Mouse (Mus musculus): ENCODE measurements around the gene Smad9. TPM values are rescaled to one million over a fixed set of nuclear protein-coding genes. Genes with fewer than 3 reads are reported as not detected.
A peak's percentile ranks its signal among the peaks of the same experiment; 100 is the strongest.
"Not testable (repeated sequence)": the region's sequence is repeated elsewhere in the genome, so short reads cannot be mapped to it uniquely, and the experiment has no call there.

Gene Smad9
- total and polyA plus RNA-seq, 2 experiments, result 3.8 to 4.6 TPM

DNA sequence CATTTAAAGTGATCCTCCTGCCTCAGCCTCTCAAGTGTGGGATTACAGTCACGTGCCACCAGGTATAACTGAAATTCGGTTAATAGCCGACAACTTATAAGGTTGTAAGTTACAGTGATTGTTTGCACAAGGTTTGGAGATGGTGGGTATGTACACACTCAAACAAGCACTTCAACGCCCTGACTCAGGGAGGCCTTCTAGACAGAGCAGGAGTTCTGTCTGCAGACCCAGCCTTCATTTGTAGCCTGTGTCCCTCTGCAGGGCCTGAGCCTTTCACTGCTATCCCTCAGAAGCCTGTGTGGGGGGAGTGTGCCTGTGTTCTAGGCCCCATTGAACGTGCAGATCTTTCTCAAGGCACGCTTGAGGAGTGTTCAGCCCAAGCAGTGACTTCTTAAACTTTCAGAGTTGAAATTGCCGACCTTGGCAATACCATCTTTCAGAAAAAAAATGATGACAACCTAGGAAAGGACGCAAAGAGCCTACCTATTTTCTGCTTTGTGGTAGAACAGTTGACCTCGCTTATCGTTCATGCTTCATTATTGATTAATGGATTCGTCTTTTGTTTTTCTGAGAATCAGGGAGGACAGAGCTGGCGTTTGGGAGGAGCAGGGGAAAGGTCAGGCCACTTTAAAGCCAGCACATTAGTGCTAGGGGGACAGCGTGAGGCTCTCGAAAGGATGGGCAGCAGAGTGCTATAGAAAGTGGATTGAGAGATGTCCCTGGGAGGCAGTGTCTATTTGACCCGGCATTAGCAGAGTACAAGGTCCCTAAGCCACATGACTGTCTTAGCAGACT is 5.1 kb downstream of the Smad9 start:
- Histone ChIP-seq H3K4me1 (ENCODE audit: control insufficient read depth, insufficient read depth, low read length) (peaks cover 21% of the 10 kb centered on the region), H3K4me3 (ENCODE audit: insufficient read depth, low read depth, low read length) (no peak overlapping the region), H3K27me3 (ENCODE audit: control insufficient read depth, insufficient read depth, low read length) (no peaks in the 10 kb centered on the region), H3K79me2 (ENCODE audit: control insufficient read depth, insufficient read depth, low read length) (peaks cover 24% of the 10 kb centered on the region), H3K27ac (replicated peaks; ENCODE audit: insufficient read depth, low read depth, low read length) (peak overlapping the region; percentile 98), H3K9ac (ENCODE audit: low read depth, low read length) (peak overlapping the region; percentile 22), H3K36me3 (ENCODE audit: control insufficient read depth, insufficient read depth, low read length) (no peaks in the 10 kb centered on the region)
- DNase-seq (ENCODE audit: extremely low read depth, low read depth, low spot score), result peak; percentile 88
- 19% methylated on average over 15 of the region's 15 CpGs for WGBS
- TF ChIP-seq CTCF (IDR thresholded peaks at IDR 0.05; ENCODE audit: low read depth, low read length) (no peak), POLR2A (IDR thresholded peaks at IDR 0.05; ENCODE audit: extremely low read depth, insufficient read depth, low read length) (no peak)

DNA sequence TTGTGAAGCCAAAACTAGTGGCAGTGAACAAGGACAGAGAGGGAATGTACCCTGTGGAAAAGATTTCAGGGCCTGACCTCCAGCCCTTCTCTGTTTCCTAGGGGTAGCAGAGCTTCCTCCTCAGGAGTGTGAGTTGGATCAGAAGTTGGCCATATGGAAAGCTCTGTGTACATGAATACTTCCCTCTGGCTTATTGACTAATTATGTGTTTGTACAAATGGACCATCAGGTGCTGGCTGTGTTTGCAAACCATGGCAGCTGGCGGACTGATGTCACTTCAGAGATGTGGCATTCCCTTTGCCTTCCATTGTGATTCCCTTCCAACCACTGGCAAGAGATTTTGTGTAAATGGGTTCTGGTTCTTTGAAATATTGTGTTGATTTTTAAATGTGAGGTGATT is 5.9 kb downstream of the Smad9 start:
- 30% methylated on average over 1 of the region's 1 CpGs for WGBS
- Histone ChIP-seq H3K4me1 (ENCODE audit: control insufficient read depth, insufficient read depth, low read length) (peaks cover 23% of the 10 kb centered on the region), H3K79me2 (ENCODE audit: control insufficient read depth, insufficient read depth, low read length) (peaks cover 24% of the 10 kb centered on the region), H3K27me3 (ENCODE audit: control insufficient read depth, insufficient read depth, low read length) (no peaks in the 10 kb centered on the region), H3K27ac (replicated peaks; ENCODE audit: insufficient read depth, low read depth, low read length) (peak overlapping the region; percentile 74), H3K9ac (ENCODE audit: low read depth, low read length) (no peak overlapping the region), H3K4me3 (ENCODE audit: insufficient read depth, low read depth, low read length) (no peak overlapping the region), H3K36me3 (ENCODE audit: control insufficient read depth, insufficient read depth, low read length) (no peaks in the 10 kb centered on the region)
- TF ChIP-seq CTCF (IDR thresholded peaks at IDR 0.05; ENCODE audit: low read depth, low read length) (no peak), POLR2A (IDR thresholded peaks at IDR 0.05; ENCODE audit: extremely low read depth, insufficient read depth, low read length) (no peak)
- peak; percentile 63 for DNase-seq (ENCODE audit: extremely low read depth, low read depth, low spot score)

DNA sequence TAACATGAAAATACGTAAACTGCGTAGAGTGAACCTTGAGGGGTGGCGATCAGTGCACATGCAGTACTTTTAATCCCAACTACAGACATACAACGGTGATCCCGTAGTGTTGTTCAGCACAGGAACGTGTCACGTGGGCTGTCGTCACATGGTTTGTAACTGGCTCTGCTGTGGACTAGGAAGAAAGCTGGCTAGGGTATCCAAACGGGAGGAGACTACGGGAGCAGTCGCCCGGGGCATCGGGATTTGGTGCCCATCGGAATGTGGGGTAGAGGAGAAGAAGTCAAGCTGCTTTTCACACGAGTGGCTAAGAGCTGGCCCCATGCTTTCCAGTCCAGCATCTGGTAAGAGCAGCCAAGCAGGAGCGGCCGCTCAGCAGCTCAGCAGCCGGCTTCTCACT is 9.0 kb downstream of the Smad9 start:
- no peak overlapping the region for H3K9ac ChIP-seq (ENCODE audit: low read depth, low read length)

DNA sequence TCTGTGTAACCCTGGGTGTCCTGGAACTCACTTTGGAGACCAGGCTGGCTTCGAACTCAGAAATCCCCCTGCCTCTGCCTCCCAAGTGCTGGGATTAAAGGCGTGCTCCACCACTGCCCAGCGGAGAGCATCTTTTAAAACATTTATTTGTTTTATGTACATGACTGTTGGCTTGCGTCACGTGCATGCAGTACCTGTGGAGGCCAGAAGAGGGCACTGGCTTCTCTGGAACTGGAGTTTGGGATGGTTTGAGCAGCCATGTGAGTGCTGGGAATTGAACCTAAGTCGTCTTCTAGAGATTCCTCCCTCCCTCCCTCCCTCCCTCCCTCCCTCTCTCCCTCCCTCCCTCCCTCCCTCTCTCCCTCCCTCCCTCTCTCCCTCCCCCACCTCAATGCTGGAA is 10.1 kb downstream of the Smad9 start:
- not testable (repeated sequence) for H3K4me3 ChIP-seq (ENCODE audit: insufficient read depth, low read depth, low read length); H3K36me3 ChIP-seq (ENCODE audit: control insufficient read depth, insufficient read depth, low read length); H3K9ac ChIP-seq (ENCODE audit: low read depth, low read length); H3K27ac ChIP-seq (replicated peaks; ENCODE audit: insufficient read depth, low read depth, low read length); DNase-seq (ENCODE audit: extremely low read depth, low read depth, low spot score); H3K27me3 ChIP-seq (ENCODE audit: control insufficient read depth, insufficient read depth, low read length)
- peaks cover 20% of the 10 kb centered on the region; the same call in 1 of the 2 replicates for H3K79me2 ChIP-seq (ENCODE audit: control insufficient read depth, insufficient read depth, low read length)
- peaks cover 22% of the 10 kb centered on the region for H3K4me1 ChIP-seq (ENCODE audit: control insufficient read depth, insufficient read depth, low read length)
- WGBS, result 92% methylated on average over 6 of the region's 6 CpGs
- TF ChIP-seq CTCF (IDR thresholded peaks at IDR 0.05; ENCODE audit: low read depth, low read length), result peak; percentile 56

More for the DNA sequence above, 9.0 kb downstream of the Smad9 start:
- no peak for TF ChIP-seq POLR2A (IDR thresholded peaks at IDR 0.05; ENCODE audit: extremely low read depth, insufficient read depth, low read length)
- TF ChIP-seq CTCF (IDR thresholded peaks at IDR 0.05; ENCODE audit: low read depth, low read length), result no peak
- no peaks in the 10 kb centered on the region for H3K36me3 ChIP-seq (ENCODE audit: control insufficient read depth, insufficient read depth, low read length)
- H3K4me3 ChIP-seq (ENCODE audit: insufficient read depth, low read depth, low read length), result no peak overlapping the region
- H3K27ac ChIP-seq (replicated peaks; ENCODE audit: insufficient read depth, low read depth, low read length), result no peak overlapping the region
- peak; percentile 57 for DNase-seq (ENCODE audit: extremely low read depth, low read depth, low spot score)
- WGBS, result 85% methylated on average over 18 of the region's 18 CpGs
- H3K4me1 ChIP-seq (ENCODE audit: control insufficient read depth, insufficient read depth, low read length), result peaks cover 24% of the 10 kb centered on the region
- no peaks in the 10 kb centered on the region for H3K27me3 ChIP-seq (ENCODE audit: control insufficient read depth, insufficient read depth, low read length)
- H3K79me2 ChIP-seq (ENCODE audit: control insufficient read depth, insufficient read depth, low read length), result peaks cover 20% of the 10 kb centered on the region; the same call in 1 of the 2 replicates

DNA sequence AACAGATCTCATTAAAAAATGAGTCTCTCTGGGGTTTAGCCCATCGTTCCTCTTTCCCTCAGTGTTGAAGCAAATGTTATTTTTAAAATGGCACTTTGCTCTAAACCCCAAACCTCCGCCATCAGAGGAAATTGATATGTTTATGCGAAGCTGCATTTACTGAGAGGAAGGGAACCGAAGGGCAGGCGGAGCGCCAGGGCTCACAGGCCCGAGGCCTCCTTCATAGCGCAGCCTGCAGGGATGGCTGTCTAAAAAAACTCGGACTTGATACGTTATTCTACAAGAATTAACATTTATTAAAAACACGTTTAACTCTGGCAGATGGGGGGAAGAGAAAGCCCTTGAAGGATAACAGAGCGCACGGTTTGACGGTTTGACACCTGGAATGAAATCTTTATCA is 10.7 kb downstream of the Smad9 start:
- Histone ChIP-seq H3K4me3 (ENCODE audit: insufficient read depth, low read depth, low read length) (no peak overlapping the region), H3K4me1 (ENCODE audit: control insufficient read depth, insufficient read depth, low read length) (peaks cover 22% of the 10 kb centered on the region), H3K36me3 (ENCODE audit: control insufficient read depth, insufficient read depth, low read length) (no peaks in the 10 kb centered on the region), H3K9ac (ENCODE audit: low read depth, low read length) (no peak overlapping the region), H3K27ac (replicated peaks; ENCODE audit: insufficient read depth, low read depth, low read length) (peak overlapping the region; percentile 9; the same call in 1 of the 2 replicates), H3K27me3 (ENCODE audit: control insufficient read depth, insufficient read depth, low read length) (no peaks in the 10 kb centered on the region), H3K79me2 (ENCODE audit: control insufficient read depth, insufficient read depth, low read length) (peaks cover 20% of the 10 kb centered on the region; the same call in 1 of the 2 replicates)
- no peak for DNase-seq (ENCODE audit: extremely low read depth, low read depth, low spot score)
- TF ChIP-seq CTCF (IDR thresholded peaks at IDR 0.05; ENCODE audit: low read depth, low read length), result no peak
- no peak for TF ChIP-seq POLR2A (IDR thresholded peaks at IDR 0.05; ENCODE audit: extremely low read depth, insufficient read depth, low read length)
- WGBS, result 85% methylated on average over 14 of the region's 14 CpGs

DNA sequence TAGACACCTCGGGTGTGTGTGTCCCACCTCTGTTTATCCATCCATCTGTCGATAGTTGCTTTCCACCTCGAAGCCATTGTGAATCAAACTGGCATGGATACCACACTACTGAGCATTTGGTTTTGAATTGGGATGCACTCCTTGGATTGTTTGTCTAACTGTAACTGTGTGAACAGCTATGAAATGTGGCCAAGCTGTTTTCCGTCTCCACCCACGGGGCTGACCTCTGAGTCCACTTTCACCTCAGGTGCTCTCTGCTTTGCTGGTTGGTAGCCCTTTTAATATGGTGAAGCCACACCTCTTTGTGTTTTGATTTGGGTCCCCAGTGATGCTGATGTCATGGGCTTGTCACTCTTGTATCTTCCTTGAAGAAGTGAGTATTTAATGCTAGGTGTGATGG is 11.4 kb downstream of the Smad9 start:
- Histone ChIP-seq H3K4me1 (ENCODE audit: control insufficient read depth, insufficient read depth, low read length) (peaks cover 19% of the 10 kb centered on the region), H3K36me3 (ENCODE audit: control insufficient read depth, insufficient read depth, low read length) (no peaks in the 10 kb centered on the region), H3K27ac (replicated peaks; ENCODE audit: insufficient read depth, low read depth, low read length) (peak overlapping the region; percentile 74), H3K27me3 (ENCODE audit: control insufficient read depth, insufficient read depth, low read length) (no peaks in the 10 kb centered on the region), H3K9ac (ENCODE audit: low read depth, low read length) (0 out of 2 replicates have a peak overlapping the region, but pooled peaks have one; percentile 20), H3K4me3 (ENCODE audit: insufficient read depth, low read depth, low read length) (no peak overlapping the region), H3K79me2 (ENCODE audit: control insufficient read depth, insufficient read depth, low read length) (peaks cover 24% of the 10 kb centered on the region; the same call in 1 of the 2 replicates)
- TF ChIP-seq CTCF (IDR thresholded peaks at IDR 0.05; ENCODE audit: low read depth, low read length), result no peak
- 28% methylated on average over 5 of the region's 5 CpGs for WGBS
- peak; percentile 91 for DNase-seq (ENCODE audit: extremely low read depth, low read depth, low spot score)
